Mouse (Mus musculus): Measurements from ENCODE around the gene Gnb2. TPM values are rescaled to one million over a fixed set of nuclear protein-coding genes. Genes with fewer than 3 reads are reported as not detected.

The Gnb2 gene
- polyA plus RNA-seq, 1 experiment from 2014 or later = 427 TPM

GRCm38 (mm10) chr5:137502667-137503110, 30.6 kb downstream of the Gnb2 start:
- WGBS = 0% methylated on average over 30 of the region's 30 CpGs
- no peaks in the 10 kb centered on the region for H3K9me3 ChIP-seq (ENCODE audit: control insufficient read depth, low read length)
- H3K27ac ChIP-seq (ENCODE audit: low read depth, low read length) = peak overlapping the region; percentile 65
- peaks cover 6% of the 10 kb centered on the region; the same call in 1 of the 2 replicates for H3K36me3 ChIP-seq (ENCODE audit: control insufficient read depth, insufficient read depth, low read length)
- peak; percentile 89 for ATAC-seq (ENCODE audit: low FRiP score, low TSS enrichment)
- H3K4me2 ChIP-seq (replicated peaks; ENCODE audit: low read depth, low read length) = peak overlapping the region; percentile 52
- peak overlapping the region; percentile 80; the same call in 1 of the 2 replicates for H3K9ac ChIP-seq (ENCODE audit: low read depth, low read length)
- H3K27me3 ChIP-seq (ENCODE audit: control insufficient read depth, insufficient read depth, low read length) = no peaks in the 10 kb centered on the region
- peak overlapping the region; percentile 50 for H3K4me3 ChIP-seq (ENCODE audit: low read length)
- peaks cover 10% of the 10 kb centered on the region for H3K4me1 ChIP-seq (ENCODE audit: control insufficient read depth, insufficient read depth, low read length)

GRCm38 (mm10) chr5:137501709-137502666, 31.3 kb downstream of the Gnb2 start, which contains the start of gene Pop7:
TSS of gene Pop7 (minus strand) at chr5:137502518.
- H3K9me3 ChIP-seq (ENCODE audit: control insufficient read depth, low read length) = no peaks in the 10 kb centered on the region
- no peaks in the 10 kb centered on the region for H3K27me3 ChIP-seq (ENCODE audit: control insufficient read depth, insufficient read depth, low read length)
- H3K27ac ChIP-seq (ENCODE audit: low read depth, low read length) = peak within 1 kb of the TSS; percentile 92
- H3K4me1 ChIP-seq (ENCODE audit: control insufficient read depth, insufficient read depth, low read length) = peaks cover 10% of the 10 kb centered on the region
- H3K9ac ChIP-seq (ENCODE audit: low read depth, low read length) = peak within 1 kb of the TSS; percentile 80
- H3K4me3 ChIP-seq (ENCODE audit: low read length) = peak within 1 kb of the TSS; percentile 50
- whole genome bisulfite sequencing = 2% methylated on average over 64 of the region's 64 CpGs
- peaks cover 6% of the 10 kb centered on the region; the same call in 1 of the 2 replicates for H3K36me3 ChIP-seq (ENCODE audit: control insufficient read depth, insufficient read depth, low read length)
- H3K4me2 ChIP-seq (replicated peaks; ENCODE audit: low read depth, low read length) = peak within 1 kb of the TSS; percentile 82
- peak; percentile 96 for ATAC-seq (ENCODE audit: low FRiP score, low TSS enrichment)

DNA sequence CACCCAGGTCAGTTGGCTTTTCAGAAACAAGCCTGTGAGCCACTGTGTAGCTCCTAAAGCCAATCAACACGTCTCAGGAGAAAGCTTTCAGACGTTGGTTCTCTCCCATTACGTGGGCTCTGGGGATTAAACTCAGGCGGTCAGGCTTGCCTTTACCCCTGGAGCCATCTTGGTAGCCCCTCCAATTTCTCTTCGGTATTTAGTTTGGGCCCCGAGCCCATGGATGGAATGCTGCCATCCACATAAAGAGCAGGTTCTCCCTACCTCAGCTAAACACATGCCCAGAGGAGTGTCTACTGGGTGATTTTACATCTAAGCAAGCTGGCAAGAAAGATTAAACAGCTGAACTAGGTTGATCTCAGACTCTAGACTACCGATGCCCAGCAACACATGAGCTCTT, 33.1 kb downstream of the Gnb2 start:
- Histone ChIP-seq H3K4me3 (ENCODE audit: low read length) (no peak overlapping the region), H3K4me2 (replicated peaks; ENCODE audit: low read depth, low read length) (no peak overlapping the region), H3K27me3 (ENCODE audit: control insufficient read depth, insufficient read depth, low read length) (no peaks in the 10 kb centered on the region), H3K36me3 (ENCODE audit: control insufficient read depth, insufficient read depth, low read length) (peaks cover 6% of the 10 kb centered on the region; the same call in 1 of the 2 replicates), H3K9ac (ENCODE audit: low read depth, low read length) (no peak overlapping the region), H3K27ac (ENCODE audit: low read depth, low read length) (no peak overlapping the region), H3K4me1 (ENCODE audit: control insufficient read depth, insufficient read depth, low read length) (peaks cover 10% of the 10 kb centered on the region), H3K9me3 (ENCODE audit: control insufficient read depth, low read length) (no peaks in the 10 kb centered on the region)
- WGBS = 90% methylated on average over 7 of the region's 7 CpGs
- ATAC-seq (ENCODE audit: low FRiP score, low TSS enrichment) = no peak

- WGBS = 56% methylated on average over 13 of the region's 13 CpGs
- no peak for ATAC-seq (ENCODE audit: low FRiP score, low TSS enrichment)
- Histone ChIP-seq H3K4me3 (ENCODE audit: low read length) (no peak overlapping the region), H3K9me3 (ENCODE audit: control insufficient read depth, low read length) (no peaks in the 10 kb centered on the region), H3K27me3 (ENCODE audit: control insufficient read depth, insufficient read depth, low read length) (no peaks in the 10 kb centered on the region), H3K9ac (ENCODE audit: low read depth, low read length) (no peak overlapping the region), H3K4me1 (ENCODE audit: control insufficient read depth, insufficient read depth, low read length) (peaks cover 4% of the 10 kb centered on the region; the same call in 1 of the 2 replicates), H3K4me2 (replicated peaks; ENCODE audit: low read depth, low read length) (no peak overlapping the region), H3K36me3 (ENCODE audit: control insufficient read depth, insufficient read depth, low read length) (no peaks in the 10 kb centered on the region), H3K27ac (ENCODE audit: low read depth, low read length) (no peak overlapping the region)
Observed at GRCm38 (mm10) chr5:137493831-137494230, 39.5 kb downstream of the Gnb2 start.

GRCm38 (mm10) chr5:137491559-137491958, 41.8 kb downstream of the Gnb2 start:
- Histone ChIP-seq H3K36me3 (ENCODE audit: control insufficient read depth, insufficient read depth, low read length) (no peaks in the 10 kb centered on the region), H3K4me1 (ENCODE audit: control insufficient read depth, insufficient read depth, low read length) (peaks cover 4% of the 10 kb centered on the region; the same call in 1 of the 2 replicates), H3K27ac (ENCODE audit: low read depth, low read length) (no peak overlapping the region), H3K9me3 (ENCODE audit: control insufficient read depth, low read length) (no peaks in the 10 kb centered on the region), H3K9ac (ENCODE audit: low read depth, low read length) (no peak overlapping the region), H3K4me3 (ENCODE audit: low read length) (no peak overlapping the region), H3K4me2 (replicated peaks; ENCODE audit: low read depth, low read length) (no peak overlapping the region), H3K27me3 (ENCODE audit: control insufficient read depth, insufficient read depth, low read length) (0 out of 2 replicates have a peak, but pooled peaks cover under 1% of the 10 kb centered on the region)
- 36% methylated on average over 4 of the region's 4 CpGs for WGBS
- ATAC-seq (ENCODE audit: low FRiP score, low TSS enrichment) = no peak

DNA sequence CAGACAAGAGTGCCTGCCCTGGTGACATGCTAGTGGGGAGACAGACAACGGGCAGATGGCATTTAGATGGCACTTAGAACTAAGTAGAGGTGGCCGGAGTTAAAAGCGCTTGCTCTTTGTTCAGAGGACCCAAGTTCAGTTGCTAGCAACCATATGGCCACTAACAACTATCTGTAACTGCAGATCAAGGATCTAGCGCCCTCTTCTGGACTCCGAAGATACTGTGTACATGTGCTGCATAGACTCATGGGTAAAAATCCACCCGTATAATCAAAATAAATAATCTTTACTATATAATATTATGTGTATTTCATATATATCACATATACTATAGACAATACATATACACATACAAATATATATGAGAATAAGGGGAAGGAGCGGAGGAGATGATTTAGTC, 45.7 kb downstream of the Gnb2 start:
- Histone ChIP-seq H3K4me2 (replicated peaks; ENCODE audit: low read depth, low read length) (no peak overlapping the region), H3K9me3 (ENCODE audit: control insufficient read depth, low read length) (no peaks in the 10 kb centered on the region), H3K9ac (ENCODE audit: low read depth, low read length) (no peak overlapping the region), H3K36me3 (ENCODE audit: control insufficient read depth, insufficient read depth, low read length) (no peaks in the 10 kb centered on the region), H3K4me1 (ENCODE audit: control insufficient read depth, insufficient read depth, low read length) (peaks cover 4% of the 10 kb centered on the region; the same call in 1 of the 2 replicates), H3K27me3 (ENCODE audit: control insufficient read depth, insufficient read depth, low read length) (0 out of 2 replicates have a peak, but pooled peaks cover 8% of the 10 kb centered on the region), H3K27ac (ENCODE audit: low read depth, low read length) (no peak overlapping the region), H3K4me3 (ENCODE audit: low read length) (no peak overlapping the region)
- WGBS = 85% methylated on average over 7 of the region's 7 CpGs
- no peak for ATAC-seq (ENCODE audit: low FRiP score, low TSS enrichment)

- 0 out of 2 replicates have a peak, but pooled peaks cover 8% of the 10 kb centered on the region for H3K27me3 ChIP-seq (ENCODE audit: control insufficient read depth, insufficient read depth, low read length)
- H3K4me1 ChIP-seq (ENCODE audit: control insufficient read depth, insufficient read depth, low read length) = no peaks in the 10 kb centered on the region
- H3K9me3 ChIP-seq (ENCODE audit: control insufficient read depth, low read length) = no peaks in the 10 kb centered on the region
- 3% methylated on average over 17 of the region's 17 CpGs for WGBS
- H3K36me3 ChIP-seq (ENCODE audit: control insufficient read depth, insufficient read depth, low read length) = no peaks in the 10 kb centered on the region
- no peak overlapping the region for H3K27ac ChIP-seq (ENCODE audit: low read depth, low read length)
- H3K9ac ChIP-seq (ENCODE audit: low read depth, low read length) = peak overlapping the region; percentile 9
- peak overlapping the region; percentile 27 for H3K4me3 ChIP-seq (ENCODE audit: low read length)
- ATAC-seq (ENCODE audit: low FRiP score, low TSS enrichment) = 0 out of 2 replicates have a peak, but pooled peaks have one; percentile 21
- peak overlapping the region; percentile 47 for H3K4me2 ChIP-seq (replicated peaks; ENCODE audit: low read depth, low read length)
Observed at GRCm38 (mm10) chr5:137485851-137486155, 47.5 kb downstream of the Gnb2 start.

DNA sequence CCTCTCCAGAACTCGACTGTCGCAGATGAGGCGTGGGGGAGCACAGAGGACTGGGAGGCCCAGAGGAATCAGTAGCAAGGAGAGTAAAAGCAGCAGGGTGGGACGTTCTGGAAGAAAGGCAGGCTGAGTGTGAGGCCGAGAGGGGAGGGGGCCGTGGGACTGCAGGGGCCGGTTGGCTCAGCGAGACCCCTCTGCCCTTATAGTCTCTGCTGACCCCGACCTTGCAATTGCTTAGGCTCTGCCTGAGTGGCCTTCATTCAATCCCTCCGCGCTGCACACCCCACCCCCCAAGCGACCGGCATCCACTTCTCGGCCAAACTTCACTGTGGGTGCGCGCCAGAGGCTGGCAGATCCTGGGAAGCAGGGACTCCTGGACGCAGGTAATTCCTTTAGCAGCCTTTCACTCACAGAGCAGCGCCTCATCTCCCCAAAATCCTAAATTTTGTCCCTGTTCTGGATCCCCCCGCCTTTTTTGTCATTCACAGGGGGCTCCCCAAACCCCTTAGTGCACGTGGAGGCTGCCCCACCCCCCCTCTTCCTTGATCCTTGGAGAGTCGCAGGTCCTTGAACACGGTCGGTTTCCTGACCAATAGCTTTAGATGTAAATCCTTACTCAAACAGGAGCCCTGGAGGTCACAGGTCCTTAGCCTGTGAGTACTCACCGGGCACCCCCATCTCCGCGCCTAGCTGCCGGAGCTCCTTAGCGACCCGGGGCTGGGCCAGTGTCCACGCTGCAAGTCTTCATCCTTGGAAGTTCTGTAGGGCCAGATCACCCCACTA, 48.0 kb downstream of the Gnb2 start:
- H3K4me2 ChIP-seq (replicated peaks; ENCODE audit: low read depth, low read length) = peak overlapping the region; percentile 47
- H3K9ac ChIP-seq (ENCODE audit: low read depth, low read length) = peak overlapping the region; percentile 9; the same call in 1 of the 2 replicates
- 9% methylated on average over 30 of the region's 30 CpGs for WGBS
- H3K36me3 ChIP-seq (ENCODE audit: control insufficient read depth, insufficient read depth, low read length) = no peaks in the 10 kb centered on the region
- no peak for ATAC-seq (ENCODE audit: low FRiP score, low TSS enrichment)
- H3K4me3 ChIP-seq (ENCODE audit: low read length) = peak overlapping the region; percentile 27
- H3K27me3 ChIP-seq (ENCODE audit: control insufficient read depth, insufficient read depth, low read length) = 0 out of 2 replicates have a peak, but pooled peaks cover 8% of the 10 kb centered on the region
- H3K9me3 ChIP-seq (ENCODE audit: control insufficient read depth, low read length) = no peaks in the 10 kb centered on the region
- no peaks in the 10 kb centered on the region for H3K4me1 ChIP-seq (ENCODE audit: control insufficient read depth, insufficient read depth, low read length)
- H3K27ac ChIP-seq (ENCODE audit: low read depth, low read length) = no peak overlapping the region
